In the genomic region with DNA sequence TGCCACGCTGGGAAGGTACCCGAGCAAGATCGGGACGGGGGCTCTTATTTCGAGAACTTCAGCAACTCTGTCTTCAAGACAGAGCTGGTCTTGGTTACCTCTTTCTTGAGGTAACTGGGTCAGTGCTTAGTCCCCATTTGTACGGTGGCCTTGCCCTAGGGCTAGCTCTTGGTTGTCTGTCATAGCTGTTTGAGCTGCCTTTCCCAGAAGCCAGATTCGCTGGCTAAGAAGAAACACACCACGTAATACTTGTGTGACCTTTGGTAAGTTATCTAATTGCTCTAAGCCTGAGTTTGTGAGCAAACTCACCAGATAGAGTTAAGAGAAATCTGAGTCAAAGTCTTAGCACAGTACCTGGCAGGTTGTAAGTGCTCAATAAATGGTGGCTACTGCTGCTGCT, we compare ENCODE assay signal across 23 mouse cellular contexts. TPM values are rescaled to one million over a fixed set of nuclear protein-coding genes. Genes with fewer than 3 reads are reported as not detected.
A peak's percentile ranks its signal among the peaks of the same experiment; 100 is the strongest.
DNase-seq lines count a peak whose midpoint lies in the region; ATAC-seq and TF ChIP-seq lines count a peak whose summit lies in the region.
"Had no signal": no experiment of that assay in that cellular context is flagged by ENCODE, and none has a peak within 500 bp of the region (broad histone marks: within the 10 kb centered on the region; RNA-seq: fewer than 3 reads in every experiment).

No protein-coding gene starts in this region.

- no peak overlapping the region for H3K4me3 ChIP-seq in hindbrain, embryonic 10.5 days
- H3K4me3 ChIP-seq in hindbrain, embryonic 16.5 days (ENCODE audit: low read length), result no peak overlapping the region
- H3K4me3 ChIP-seq in liver, embryonic 12.5 days, result peak overlapping the region; percentile 27
- no peak overlapping the region for H3K4me3 ChIP-seq in small intestine, adult 2 months (ENCODE audit: low read depth, low read length)
- H3K4me3 ChIP-seq in forebrain, embryonic 11.5 days (ENCODE audit: low read depth, low read length), result no peak overlapping the region
- H3K4me3 ChIP-seq: embryonic facial prominence, embryonic 12.5 days; megakaryocyte, embryonic 14.5 days; neural tube, embryonic 13.5 days had no signal

- H3K36me3 ChIP-seq in hindbrain, embryonic 10.5 days, result peaks cover 97% of the 10 kb centered on the region
- peaks cover 44% of the 10 kb centered on the region for H3K36me3 ChIP-seq in hindbrain, embryonic 16.5 days (ENCODE audit: control insufficient read depth, insufficient read depth, low read length)
- peaks cover 100% of the 10 kb centered on the region for H3K36me3 ChIP-seq in liver, embryonic 12.5 days
- peaks cover 26% of the 10 kb centered on the region for H3K36me3 ChIP-seq in small intestine, adult 2 months (ENCODE audit: control insufficient read depth, insufficient read depth, low read length)
- H3K36me3 ChIP-seq in forebrain, embryonic 11.5 days (ENCODE audit: control insufficient read depth, insufficient read depth, low read length), result peaks cover 21% of the 10 kb centered on the region

- H3K9ac ChIP-seq in hindbrain, embryonic 16.5 days (ENCODE audit: low read depth, low read length), result no peak overlapping the region
- peak overlapping the region; percentile 52 for H3K9ac ChIP-seq in liver, embryonic 12.5 days
- no peak overlapping the region for H3K9ac ChIP-seq in forebrain, embryonic 11.5 days (ENCODE audit: low read length)
- H3K9ac ChIP-seq: embryonic facial prominence, embryonic 12.5 days; neural tube, embryonic 13.5 days had no signal

- no peaks in the 10 kb centered on the region for H3K4me1 ChIP-seq in hindbrain, embryonic 10.5 days (replicated peaks)
- H3K4me1 ChIP-seq in hindbrain, embryonic 16.5 days (ENCODE audit: control insufficient read depth, insufficient read depth, low read depth, low read length), result no peaks in the 10 kb centered on the region
- peaks cover 89% of the 10 kb centered on the region for H3K4me1 ChIP-seq in liver, embryonic 12.5 days
- H3K4me1 ChIP-seq in small intestine, adult 2 months (ENCODE audit: control insufficient read depth, insufficient read depth, insufficient read length, low read length), result peaks cover 47% of the 10 kb centered on the region
- H3K4me1 ChIP-seq in forebrain, embryonic 11.5 days (replicated peaks; ENCODE audit: control insufficient read depth, insufficient read depth, low read length), result no peaks in the 10 kb centered on the region
- H3K4me1 ChIP-seq: embryonic facial prominence, embryonic 12.5 days; neural tube, embryonic 13.5 days had no signal

- no peak for ATAC-seq in hindbrain, embryonic 16.5 days
- ATAC-seq in erythroid progenitor cell, adult 5-6 weeks (replicated peaks; ENCODE audit: low FRiP score, poor library complexity, severe bottlenecking), result peak; percentile 4; the same call in 1 of the 2 replicates
- ATAC-seq in liver, embryonic 12.5 days, result no peak
- no peak for ATAC-seq in forebrain, embryonic 11.5 days (replicated peaks; ENCODE audit: low FRiP score)
- ATAC-seq: inflammation-experienced regulatory T-cells, adult 6 months had no signal

- intact Hi-C loops in left cerebral cortex, postnatal 10 days (cut with DNase I), result no loop called here

- TF ChIP-seq POLR2A in small intestine, adult 2 months (IDR thresholded peaks at IDR 0.05; ENCODE audit: low read depth, low read length), result no peak

- peak overlapping the region; percentile 45; the same call in 1 of the 2 replicates for H3K27ac ChIP-seq in hindbrain, embryonic 10.5 days
- no peak overlapping the region for H3K27ac ChIP-seq in hindbrain, embryonic 16.5 days (ENCODE audit: low read depth, low read length)
- H3K27ac ChIP-seq in liver, embryonic 12.5 days, result peak overlapping the region; percentile 89
- H3K27ac ChIP-seq in small intestine, adult 2 months (ENCODE audit: insufficient read depth, low read depth, low read length), result peak overlapping the region; percentile 83
- no peak overlapping the region for H3K27ac ChIP-seq in forebrain, embryonic 11.5 days (ENCODE audit: low read depth, low read length)
- H3K27ac ChIP-seq: embryonic facial prominence, embryonic 12.5 days; neural tube, embryonic 13.5 days had no signal

- no peak for DNase-seq in hindbrain, embryonic 10.5 days (ENCODE audit: low spot score)
- no peak for DNase-seq in left cerebral cortex, postnatal 10 days (ENCODE audit: extremely low spot score in 1 of 2, low spot score in 2 of 2)
- DNase-seq in forebrain, embryonic 11.5 days (ENCODE audit: low spot score), result no peak
- DNase-seq: adrenal gland, postnatal 10 days; cerebellum, postnatal 10 days; gastrocnemius, postnatal 14 days; heart, adult 18-20 months; layer of hippocampus, postnatal 36 days; lung, postnatal 14 days; midbrain, embryonic 14.5 days; right cerebral cortex, adult 18-20 months had no signal

- H3K27me3 ChIP-seq in hindbrain, embryonic 10.5 days (ENCODE audit: insufficient read depth, poor library complexity, severe bottlenecking), result no peaks in the 10 kb centered on the region
- no peaks in the 10 kb centered on the region for H3K27me3 ChIP-seq in hindbrain, embryonic 16.5 days (replicated peaks; ENCODE audit: control insufficient read depth, insufficient read depth, low read length)
- H3K27me3 ChIP-seq in liver, embryonic 12.5 days (replicated peaks), result no peaks in the 10 kb centered on the region
- no peaks in the 10 kb centered on the region for H3K27me3 ChIP-seq in small intestine, adult 2 months (ENCODE audit: control insufficient read depth, insufficient read depth, low read length)
- H3K27me3 ChIP-seq in forebrain, embryonic 11.5 days (ENCODE audit: control insufficient read depth, insufficient read depth, low read length), result no peaks in the 10 kb centered on the region
- H3K27me3 ChIP-seq: embryonic facial prominence, embryonic 12.5 days; megakaryocyte, embryonic 14.5 days; neural tube, embryonic 13.5 days had no signal

- no peaks in the 10 kb centered on the region for H3K9me3 ChIP-seq in hindbrain, embryonic 10.5 days
- no peaks in the 10 kb centered on the region for H3K9me3 ChIP-seq in hindbrain, embryonic 16.5 days (ENCODE audit: control insufficient read depth, low read length)
- no peaks in the 10 kb centered on the region for H3K9me3 ChIP-seq in liver, embryonic 12.5 days (replicated peaks)
- H3K9me3 ChIP-seq in forebrain, embryonic 11.5 days (ENCODE audit: control insufficient read depth, low read length), result no peaks in the 10 kb centered on the region
- H3K9me3 ChIP-seq: embryonic facial prominence, embryonic 12.5 days; megakaryocyte, embryonic 14.5 days; neural tube, embryonic 13.5 days had no signal

- WGBS in hindbrain, embryonic 10.5 days, result 96% methylated on average over 8 of the region's 8 CpGs
- WGBS in hindbrain, embryonic 16.5 days, result 94% methylated on average over 8 of the region's 8 CpGs
- WGBS in liver, embryonic 12.5 days (ENCODE audit: insufficient replicate concordance), result 81% methylated on average over 8 of the region's 8 CpGs
- 67% methylated on average over 8 of the region's 8 CpGs for WGBS in small intestine, adult 2 months
- 97% methylated on average over 8 of the region's 8 CpGs for WGBS in forebrain, embryonic 11.5 days

- H3K4me2 ChIP-seq in hindbrain, embryonic 16.5 days (ENCODE audit: low read length), result no peak overlapping the region
- H3K4me2 ChIP-seq in liver, embryonic 12.5 days, result peak overlapping the region; percentile 65
- H3K4me2 ChIP-seq in forebrain, embryonic 11.5 days (ENCODE audit: low read depth, low read length, severe bottlenecking), result no peak overlapping the region
- H3K4me2 ChIP-seq: embryonic facial prominence, embryonic 12.5 days; neural tube, embryonic 13.5 days had no signal

- no peak for TF ChIP-seq CTCF in small intestine, adult 2 months (IDR thresholded peaks at IDR 0.05; ENCODE audit: extremely low read depth, insufficient read length, insufficient replicate concordance, low read depth, low read length)

RNA-seq across cellular contexts. Expression of gene Brpf3, which starts 7.8 kb away (rescaled TPM):
- 9.8 and 12.2 TPM in 2 replicates for polyA plus RNA-seq in hindbrain, embryonic 10.5 days (2016; fragmentation: Nextera tagmentation; extraction: Ambion mirVana)
- polyA plus RNA-seq in hindbrain, embryonic 16.5 days (2015; fragmentation: Nextera tagmentation; extraction: Ambion mirVana), result 6.3 and 7.0 TPM in 2 replicates
- total RNA-seq in erythroid progenitor cell, adult 5-6 weeks (2015; ENCODE audit: low replicate concordance), result 497 and 560 TPM in 2 replicates
- 243 and 286 TPM in 2 replicates for total RNA-seq in erythroid progenitor cell, adult 5-6 weeks (2017; ENCODE audit: low replicate concordance)
- polyA plus RNA-seq in liver, embryonic 12.5 days (2016; fragmentation: Nextera tagmentation; extraction: Ambion mirVana), result 67.4 and 68.8 TPM in 2 replicates
- polyA plus RNA-seq in small intestine, adult 2 months (2012; rRNA removed), result 39.3 and 109 TPM in 2 replicates
- 10 to 100 TPM; 44.5 to 55.7 TPM for total RNA-seq in left cerebral cortex, postnatal 10 days (2021)
- polyA plus RNA-seq in forebrain, embryonic 11.5 days (2014; fragmentation: Nextera tagmentation; extraction: Ambion mirVana), result 13.1 and 17.3 TPM in 2 replicates

RNA-seq across cellular contexts. Expression of gene Mapk13, which starts 39.6 kb away (rescaled TPM):
- polyA plus RNA-seq in hindbrain, embryonic 10.5 days (2016; fragmentation: Nextera tagmentation; extraction: Ambion mirVana), result 3.9 and 8.9 TPM in 2 replicates
- polyA plus RNA-seq in hindbrain, embryonic 16.5 days (2015; fragmentation: Nextera tagmentation; extraction: Ambion mirVana), result 1.2 and 2.0 TPM in 2 replicates
- total RNA-seq in erythroid progenitor cell, adult 5-6 weeks (2015; ENCODE audit: low replicate concordance), result 2.2 and 12.2 TPM in 2 replicates
- total RNA-seq in erythroid progenitor cell, adult 5-6 weeks (2017; ENCODE audit: low replicate concordance), result 0.61 and 4.2 TPM in 2 replicates
- 2.3 and 2.5 TPM in 2 replicates for polyA plus RNA-seq in liver, embryonic 12.5 days (2016; fragmentation: Nextera tagmentation; extraction: Ambion mirVana)
- 108 and 266 TPM in 2 replicates for polyA plus RNA-seq in small intestine, adult 2 months (2012; rRNA removed)
- total RNA-seq in left cerebral cortex, postnatal 10 days (2021), result under 1 TPM; 0.66 to 0.75 TPM
- 2.3 and 2.7 TPM in 2 replicates for polyA plus RNA-seq in forebrain, embryonic 11.5 days (2014; fragmentation: Nextera tagmentation; extraction: Ambion mirVana)
- polyA plus RNA-seq: C2C12; inflammation-experienced regulatory T-cells, adult 6 months had no signal

RNA-seq across cellular contexts. Expression of gene Pnpla1, which starts 49.5 kb away (rescaled TPM):
- polyA plus RNA-seq in hindbrain, embryonic 10.5 days (2016; fragmentation: Nextera tagmentation; extraction: Ambion mirVana), result not detected in 2 replicates
- polyA plus RNA-seq in hindbrain, embryonic 16.5 days (2015; fragmentation: Nextera tagmentation; extraction: Ambion mirVana), result not detected in 2 replicates
- total RNA-seq in erythroid progenitor cell, adult 5-6 weeks (2015; ENCODE audit: low replicate concordance), result 2.2 TPM in 1 of 2 replicates, not detected in the other
- total RNA-seq in erythroid progenitor cell, adult 5-6 weeks (2017; ENCODE audit: low replicate concordance), result not detected in 2 replicates
- not detected in 2 replicates for polyA plus RNA-seq in liver, embryonic 12.5 days (2016; fragmentation: Nextera tagmentation; extraction: Ambion mirVana)
- polyA plus RNA-seq in small intestine, adult 2 months (2012; rRNA removed), result 0.46 and 0.77 TPM in 2 replicates
- total RNA-seq in left cerebral cortex, postnatal 10 days (2021), result under 1 TPM; 0.53 to 0.60 TPM
- polyA plus RNA-seq in forebrain, embryonic 11.5 days (2014; fragmentation: Nextera tagmentation; extraction: Ambion mirVana), result not detected in 2 replicates
- total RNA-seq: adrenal gland, postnatal 10 days; heart, adult 18-20 months had no signal
- polyA plus RNA-seq: brain, embryonic 14.5 days; C2C12; hindbrain, embryonic 11.5 days; inflammation-experienced regulatory T-cells, adult 6 months; kidney, embryonic 16.5 days; midbrain, embryonic 14.5 days; neural tube, embryonic 13.5 days had no signal

Comparison
In these comparisons a context has a peak if more than half of its experiments do, and no peak if none do; other contexts are left out.
1. H3K27ac ChIP-seq: peak in hindbrain, embryonic 10.5 days (single experiment), liver, embryonic 12.5 days (single experiment) and small intestine, adult 2 months (single experiment); none in hindbrain, embryonic 16.5 days (single experiment) and forebrain, embryonic 11.5 days (single experiment).
2. RNA of gene Mapk13, which starts 39.6 kb away (polyA plus RNA-seq): 108 to 266 TPM in small intestine, adult 2 months; 3.9 to 8.9 TPM in hindbrain, embryonic 10.5 days, 2.3 to 2.5 TPM in liver, embryonic 12.5 days, 2.3 to 2.7 TPM in forebrain, embryonic 11.5 days and 1.2 to 2.0 TPM in hindbrain, embryonic 16.5 days; every median in the first group is over 10 times any median in the second.